Mouse (Mus musculus): ENCODE results near the gene Atf6. TPM values are rescaled to one million over a fixed set of nuclear protein-coding genes. Genes with fewer than 3 reads are reported as not detected.

Atf6 gene
- total RNA-seq, 1 experiment, result 33.2 TPM

- H3K4me1 ChIP-seq (ENCODE audit: control insufficient read depth in 2 of 2, insufficient read depth in 2 of 2, low read length in 2 of 2, poor library complexity in 1 of 2), result no peaks in the 10 kb centered on the region
- H3K9me3 ChIP-seq (ENCODE audit: control insufficient read depth, insufficient read depth, low read depth, low read length), result no peaks in the 10 kb centered on the region
- TF ChIP-seq MAFK (IDR thresholded peaks at IDR 0.05; ENCODE audit: insufficient read depth, low read depth, low read length) (no peak), HCFC1 (IDR thresholded peaks at IDR 0.05; ENCODE audit: borderline replicate concordance, insufficient read depth, low read length) (no peak), ZC3H11A (IDR thresholded peaks at IDR 0.05; ENCODE audit: borderline replicate concordance, low read depth, low read length) (no peak), ZNF384 (IDR thresholded peaks at IDR 0.05; ENCODE audit: low read depth, low read length) (no peak), CHD2 (IDR thresholded peaks at IDR 0.05; ENCODE audit: low read depth, low read length) (no peak)
- no peak overlapping the region for H3K4me3 ChIP-seq (ENCODE audit: insufficient read depth in 1 of 2, low read depth in 1 of 2, low read length in 2 of 2, poor library complexity in 1 of 2, severe bottlenecking in 1 of 2)
- H3K9ac ChIP-seq (ENCODE audit: insufficient read depth, low read depth, low read length, poor library complexity, severe bottlenecking), result no peak overlapping the region
- no peaks in the 10 kb centered on the region for H3K36me3 ChIP-seq (ENCODE audit: control insufficient read depth, insufficient read depth, low read length, poor library complexity, severe bottlenecking)
- in situ Hi-C loops (cut with MboI; ENCODE audit: low sequenced_read_pairs in 2 of 2, unreplicated experiment in 2 of 2), result no loop called here
- no peak overlapping the region for H3K27ac ChIP-seq (ENCODE audit: insufficient read depth, low read depth, low read length, poor library complexity, severe bottlenecking)
- no peak for DNase-seq (ENCODE audit: low read depth, low spot score)
These were observed 202.9 kb downstream of the Atf6 start for GRCm38 (mm10) chr1:170664620-170665185.

DNA sequence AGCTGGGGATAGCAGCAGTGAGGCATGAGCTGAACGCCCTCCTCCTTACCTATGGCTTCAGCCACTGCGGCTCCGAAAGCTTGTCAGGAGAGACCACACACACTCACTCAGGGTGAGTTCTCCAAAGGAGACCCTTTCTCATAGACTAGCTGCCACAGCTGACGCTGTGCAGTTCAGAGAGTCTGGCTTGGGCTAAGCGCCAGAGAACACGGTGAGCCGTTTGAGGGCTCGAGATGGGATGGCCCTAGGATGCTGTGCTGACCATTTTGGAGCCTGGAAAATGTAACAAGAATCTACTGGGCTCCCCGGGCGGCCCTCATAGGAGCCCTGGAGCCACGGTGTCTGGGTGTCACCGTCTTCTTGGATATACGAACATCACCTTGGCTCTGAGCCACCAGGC lies 208.3 kb downstream of the Atf6 start:
- H3K36me3 ChIP-seq (ENCODE audit: control insufficient read depth, insufficient read depth, low read length, poor library complexity, severe bottlenecking), result no peaks in the 10 kb centered on the region
- no peak for DNase-seq (ENCODE audit: low read depth, low spot score)
- peaks cover 0 to 2% of the 10 kb centered on the region in 2 experiments; a peak in 1 of 4 replicates for H3K4me1 ChIP-seq (ENCODE audit: control insufficient read depth in 2 of 2, insufficient read depth in 2 of 2, low read length in 2 of 2, poor library complexity in 1 of 2)
- H3K4me3 ChIP-seq (ENCODE audit: insufficient read depth in 1 of 2, low read depth in 1 of 2, low read length in 2 of 2, poor library complexity in 1 of 2, severe bottlenecking in 1 of 2), result no peak overlapping the region
- H3K27ac ChIP-seq (ENCODE audit: insufficient read depth, low read depth, low read length, poor library complexity, severe bottlenecking), result no peak overlapping the region
- no peaks in the 10 kb centered on the region for H3K9me3 ChIP-seq (ENCODE audit: control insufficient read depth, insufficient read depth, low read depth, low read length)
- H3K9ac ChIP-seq (ENCODE audit: insufficient read depth, low read depth, low read length, poor library complexity, severe bottlenecking), result no peak overlapping the region
- TF ChIP-seq CHD2 (IDR thresholded peaks at IDR 0.05; ENCODE audit: low read depth, low read length) (no peak), ZNF384 (IDR thresholded peaks at IDR 0.05; ENCODE audit: low read depth, low read length) (no peak), MAFK (IDR thresholded peaks at IDR 0.05; ENCODE audit: insufficient read depth, low read depth, low read length) (no peak), HCFC1 (IDR thresholded peaks at IDR 0.05; ENCODE audit: borderline replicate concordance, insufficient read depth, low read length) (no peak), ZC3H11A (IDR thresholded peaks at IDR 0.05; ENCODE audit: borderline replicate concordance, low read depth, low read length) (no peak)
- in situ Hi-C loops (cut with MboI; ENCODE audit: low sequenced_read_pairs in 2 of 2, unreplicated experiment in 2 of 2), result no loop called here

DNA sequence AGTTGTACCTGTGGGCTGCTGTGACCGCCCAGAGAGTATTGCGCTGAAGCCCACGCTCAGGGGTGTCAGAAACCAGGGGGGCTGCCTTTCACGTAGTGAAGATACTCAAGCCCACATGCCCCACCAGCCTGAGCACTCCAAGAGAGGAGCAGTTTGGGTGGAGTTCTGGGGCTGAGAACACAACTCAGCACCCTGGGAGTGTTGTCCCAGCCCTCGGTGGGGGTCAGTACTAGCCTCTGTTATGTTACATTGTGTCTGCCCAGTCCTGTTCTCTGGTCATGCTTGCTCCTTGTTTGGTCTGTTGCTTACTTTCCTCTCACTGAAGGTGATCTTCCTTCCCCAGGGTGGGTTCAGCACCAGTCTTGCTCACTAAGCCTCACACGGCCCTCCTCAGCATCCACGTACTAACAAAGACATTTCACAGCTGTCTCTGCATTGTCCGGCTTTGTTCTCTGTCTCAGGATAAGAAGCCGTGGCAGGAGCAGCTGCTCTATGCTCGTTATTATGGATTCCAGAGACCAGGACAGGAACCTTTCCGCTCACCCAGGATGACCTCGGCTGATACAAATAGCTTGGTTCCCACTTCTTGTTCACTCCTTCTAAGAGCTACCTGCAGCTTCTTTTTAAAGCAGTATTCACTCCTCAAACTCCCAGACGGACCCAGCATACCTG lies 209.8 kb downstream of the Atf6 start:
- H3K4me1 ChIP-seq (ENCODE audit: control insufficient read depth in 2 of 2, insufficient read depth in 2 of 2, low read length in 2 of 2, poor library complexity in 1 of 2), result peaks cover 2% of the 10 kb centered on the region in 2 experiments; a peak in 1 of 4 replicates
- no peak overlapping the region for H3K9ac ChIP-seq (ENCODE audit: insufficient read depth, low read depth, low read length, poor library complexity, severe bottlenecking)
- in situ Hi-C loops (cut with MboI; ENCODE audit: low sequenced_read_pairs in 2 of 2, unreplicated experiment in 2 of 2), result no loop called here
- no peaks in the 10 kb centered on the region for H3K9me3 ChIP-seq (ENCODE audit: control insufficient read depth, insufficient read depth, low read depth, low read length)
- H3K36me3 ChIP-seq (ENCODE audit: control insufficient read depth, insufficient read depth, low read length, poor library complexity, severe bottlenecking), result no peaks in the 10 kb centered on the region
- no peak for DNase-seq (ENCODE audit: low read depth, low spot score)
- TF ChIP-seq MAFK (IDR thresholded peaks at IDR 0.05; ENCODE audit: insufficient read depth, low read depth, low read length) (no peak), CHD2 (IDR thresholded peaks at IDR 0.05; ENCODE audit: low read depth, low read length) (no peak), ZC3H11A (IDR thresholded peaks at IDR 0.05; ENCODE audit: borderline replicate concordance, low read depth, low read length) (no peak), HCFC1 (IDR thresholded peaks at IDR 0.05; ENCODE audit: borderline replicate concordance, insufficient read depth, low read length) (no peak), ZNF384 (IDR thresholded peaks at IDR 0.05; ENCODE audit: low read depth, low read length) (no peak)
- H3K4me3 ChIP-seq (ENCODE audit: insufficient read depth in 1 of 2, low read depth in 1 of 2, low read length in 2 of 2, poor library complexity in 1 of 2, severe bottlenecking in 1 of 2), result no peak overlapping the region
- H3K27ac ChIP-seq (ENCODE audit: insufficient read depth, low read depth, low read length, poor library complexity, severe bottlenecking), result no peak overlapping the region

DNA sequence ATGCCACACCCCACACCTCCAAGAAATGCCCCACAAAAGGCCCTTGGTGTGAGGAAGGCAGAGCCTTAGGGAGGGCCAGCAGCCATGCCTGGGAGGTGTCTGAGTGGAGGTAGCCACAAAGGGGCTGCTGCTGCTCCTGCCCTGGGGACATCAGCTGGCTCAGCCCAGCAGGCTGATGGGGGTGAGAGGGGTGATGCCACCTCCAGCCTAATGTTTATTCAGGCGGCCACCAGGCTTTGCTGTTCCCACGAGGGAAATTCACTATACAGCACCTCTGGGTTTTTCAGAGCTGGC lies 210.4 kb downstream of the Atf6 start:
- H3K9me3 ChIP-seq (ENCODE audit: control insufficient read depth, insufficient read depth, low read depth, low read length), result no peaks in the 10 kb centered on the region
- TF ChIP-seq ZC3H11A (IDR thresholded peaks at IDR 0.05; ENCODE audit: borderline replicate concordance, low read depth, low read length), result no peak
- no peak for TF ChIP-seq MAFK (IDR thresholded peaks at IDR 0.05; ENCODE audit: insufficient read depth, low read depth, low read length)
- TF ChIP-seq HCFC1 (IDR thresholded peaks at IDR 0.05; ENCODE audit: borderline replicate concordance, insufficient read depth, low read length), result no peak
- TF ChIP-seq CHD2 (IDR thresholded peaks at IDR 0.05; ENCODE audit: low read depth, low read length), result no peak
- TF ChIP-seq ZNF384 (IDR thresholded peaks at IDR 0.05; ENCODE audit: low read depth, low read length), result no peak
- no peak overlapping the region for H3K27ac ChIP-seq (ENCODE audit: insufficient read depth, low read depth, low read length, poor library complexity, severe bottlenecking)
- no peak for DNase-seq (ENCODE audit: low read depth, low spot score)
- peaks cover 2% of the 10 kb centered on the region in 2 experiments; a peak in 2 of 4 replicates for H3K4me1 ChIP-seq (ENCODE audit: control insufficient read depth in 2 of 2, insufficient read depth in 2 of 2, low read length in 2 of 2, poor library complexity in 1 of 2)
- no peak overlapping the region for H3K4me3 ChIP-seq (ENCODE audit: insufficient read depth in 1 of 2, low read depth in 1 of 2, low read length in 2 of 2, poor library complexity in 1 of 2, severe bottlenecking in 1 of 2)
- H3K9ac ChIP-seq (ENCODE audit: insufficient read depth, low read depth, low read length, poor library complexity, severe bottlenecking), result no peak overlapping the region
- in situ Hi-C loops (cut with MboI; ENCODE audit: low sequenced_read_pairs in 2 of 2, unreplicated experiment in 2 of 2), result no loop called here
- H3K36me3 ChIP-seq (ENCODE audit: control insufficient read depth, insufficient read depth, low read length, poor library complexity, severe bottlenecking), result no peaks in the 10 kb centered on the region
